In the genomic region with DNA sequence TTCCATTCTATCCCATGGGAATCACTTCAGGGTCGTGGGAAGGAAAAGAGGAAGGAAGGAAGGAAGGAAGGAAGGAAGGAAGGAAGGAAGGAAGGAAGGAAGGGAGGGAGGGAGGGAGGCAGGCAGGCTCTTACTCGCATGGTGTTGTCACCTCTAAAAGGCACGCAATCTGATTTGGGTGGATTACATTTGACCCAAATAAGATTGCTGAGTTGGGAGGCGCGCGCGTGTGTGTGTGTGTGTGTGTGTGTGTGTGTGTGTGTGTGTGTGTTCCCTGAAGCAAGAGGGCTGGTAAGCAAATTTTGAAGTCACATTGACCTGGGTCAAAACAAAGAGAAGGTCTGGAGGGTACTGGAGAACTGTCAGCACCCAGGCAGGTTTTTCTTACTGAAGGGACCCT, we compare ENCODE assay signal across 17 mouse cellular contexts. TPM values are rescaled to one million over a fixed set of nuclear protein-coding genes. Genes with fewer than 3 reads are reported as not detected.
A peak's percentile ranks its signal among the peaks of the same experiment; 100 is the strongest.
DNase-seq lines count a peak whose midpoint lies in the region; ATAC-seq and TF ChIP-seq lines count a peak whose summit lies in the region.
"Had no signal": no experiment of that assay in that cellular context is flagged by ENCODE, and none has a peak within 500 bp of the region (broad histone marks: within the 10 kb centered on the region; RNA-seq: fewer than 3 reads in every experiment).

No protein-coding gene starts in this region.

- no peak for DNase-seq in hindbrain, embryonic 14.5 days (ENCODE audit: low spot score)
- no peak for DNase-seq in hindbrain, embryonic 11.5 days (ENCODE audit: low spot score)
- peak; percentile 46 for DNase-seq in liver, postnatal 0 days
- no peak for DNase-seq in liver, embryonic 11.5 days (ENCODE audit: low spot score)
- peak; percentile 82 for DNase-seq in retina, adult 2 months (ENCODE audit: low read depth, low spot score)
- DNase-seq: adrenal gland, postnatal 36 days; cerebellum, adult 11 months; gastrocnemius, postnatal 14 days; liver, embryonic 13.5 days; thymus, postnatal 14 days had no signal

- peak overlapping the region; percentile 7; the same call in 1 of the 2 replicates for H3K4me3 ChIP-seq in hindbrain, embryonic 14.5 days (replicated peaks; ENCODE audit: low read length)
- no peak overlapping the region for H3K4me3 ChIP-seq in hindbrain, embryonic 11.5 days (ENCODE audit: low read depth, low read length)
- peak overlapping the region; percentile 47; the same call in 1 of the 2 replicates for H3K4me3 ChIP-seq in liver, postnatal 0 days (ENCODE audit: low read depth, low read length)
- no peak overlapping the region for H3K4me3 ChIP-seq in liver, embryonic 11.5 days (ENCODE audit: low read depth, low read length)
- peak overlapping the region; percentile 55 for H3K4me3 ChIP-seq in hindbrain, embryonic 16.5 days (ENCODE audit: low read length)
- H3K4me3 ChIP-seq in forebrain, embryonic 13.5 days, result no peak overlapping the region

- no peak for ATAC-seq in hindbrain, embryonic 14.5 days (ENCODE audit: low FRiP score)
- no peak for ATAC-seq in hindbrain, embryonic 11.5 days (ENCODE audit: low FRiP score)
- ATAC-seq in liver, postnatal 0 days, result peak; percentile 53
- ATAC-seq in liver, embryonic 11.5 days (replicated peaks; ENCODE audit: low FRiP score), result no peak
- ATAC-seq in hindbrain, embryonic 16.5 days, result no peak
- ATAC-seq in erythroid progenitor cell, adult 5-6 weeks (replicated peaks; ENCODE audit: low FRiP score, poor library complexity, severe bottlenecking), result no peak
- no peak for ATAC-seq in forebrain, embryonic 13.5 days

- peak overlapping the region; percentile 67 for H3K4me2 ChIP-seq in hindbrain, embryonic 14.5 days (replicated peaks)
- no peak overlapping the region for H3K4me2 ChIP-seq in hindbrain, embryonic 11.5 days (replicated peaks; ENCODE audit: low read depth, low read length)
- H3K4me2 ChIP-seq in liver, postnatal 0 days (ENCODE audit: low read depth, low read length), result peak overlapping the region; percentile 77
- no peak overlapping the region for H3K4me2 ChIP-seq in liver, embryonic 11.5 days
- H3K4me2 ChIP-seq in hindbrain, embryonic 16.5 days (ENCODE audit: low read length), result peak overlapping the region; percentile 96
- no peak overlapping the region for H3K4me2 ChIP-seq in forebrain, embryonic 13.5 days

- TF ChIP-seq CTCF in liver, postnatal 0 days (IDR thresholded peaks at IDR 0.05; ENCODE audit: low read depth), result no peak

- H3K36me3 ChIP-seq in hindbrain, embryonic 14.5 days (replicated peaks; ENCODE audit: control insufficient read depth, insufficient read depth), result no peaks in the 10 kb centered on the region
- H3K36me3 ChIP-seq in hindbrain, embryonic 11.5 days (ENCODE audit: control insufficient read depth, insufficient read depth, low read length), result no peaks in the 10 kb centered on the region
- no peaks in the 10 kb centered on the region for H3K36me3 ChIP-seq in liver, postnatal 0 days (replicated peaks; ENCODE audit: insufficient read depth, low read length)
- H3K36me3 ChIP-seq in liver, embryonic 11.5 days (ENCODE audit: control insufficient read depth, insufficient read depth, low read length), result no peaks in the 10 kb centered on the region
- no peaks in the 10 kb centered on the region for H3K36me3 ChIP-seq in hindbrain, embryonic 16.5 days (ENCODE audit: control insufficient read depth, insufficient read depth, low read length)
- H3K36me3 ChIP-seq in forebrain, embryonic 13.5 days (ENCODE audit: poor library complexity, severe bottlenecking), result no peaks in the 10 kb centered on the region
- H3K36me3 ChIP-seq: embryonic facial prominence, embryonic 15.5 days; heart, embryonic 13.5 days; liver, embryonic 13.5 days had no signal

- no peak overlapping the region for H3K27ac ChIP-seq in hindbrain, embryonic 14.5 days
- H3K27ac ChIP-seq in hindbrain, embryonic 11.5 days (ENCODE audit: low read depth, low read length), result no peak overlapping the region
- H3K27ac ChIP-seq in liver, postnatal 0 days (ENCODE audit: low read depth), result peak overlapping the region; percentile 37
- no peak overlapping the region for H3K27ac ChIP-seq in liver, embryonic 11.5 days (ENCODE audit: low read depth, low read length)
- H3K27ac ChIP-seq in hindbrain, embryonic 16.5 days (ENCODE audit: low read depth, low read length), result no peak overlapping the region
- H3K27ac ChIP-seq in forebrain, embryonic 13.5 days, result no peak overlapping the region
- H3K27ac ChIP-seq: embryonic facial prominence, embryonic 15.5 days; liver, embryonic 13.5 days had no signal

- no peaks in the 10 kb centered on the region for H3K9me3 ChIP-seq in hindbrain, embryonic 14.5 days (ENCODE audit: control insufficient read depth, low read length)
- H3K9me3 ChIP-seq in hindbrain, embryonic 11.5 days (ENCODE audit: control insufficient read depth, low read length), result no peaks in the 10 kb centered on the region
- no peaks in the 10 kb centered on the region for H3K9me3 ChIP-seq in liver, postnatal 0 days (ENCODE audit: low read length)
- no peaks in the 10 kb centered on the region for H3K9me3 ChIP-seq in liver, embryonic 11.5 days (ENCODE audit: control insufficient read depth, low read length)
- no peaks in the 10 kb centered on the region for H3K9me3 ChIP-seq in hindbrain, embryonic 16.5 days (ENCODE audit: control insufficient read depth, low read length)
- H3K9me3 ChIP-seq in forebrain, embryonic 13.5 days (replicated peaks), result no peaks in the 10 kb centered on the region
- H3K9me3 ChIP-seq: embryonic facial prominence, embryonic 15.5 days; heart, embryonic 13.5 days; liver, embryonic 13.5 days had no signal

- 54% methylated on average over 7 of the region's 7 CpGs for WGBS in hindbrain, embryonic 14.5 days
- 63% methylated on average over 7 of the region's 7 CpGs for WGBS in hindbrain, embryonic 11.5 days
- 46% methylated on average over 7 of the region's 7 CpGs for WGBS in liver, postnatal 0 days (ENCODE audit: insufficient replicate concordance)
- WGBS in liver, embryonic 11.5 days, result 57% methylated on average over 7 of the region's 7 CpGs
- 63% methylated on average over 7 of the region's 7 CpGs for WGBS in hindbrain, embryonic 16.5 days
- 60% methylated on average over 7 of the region's 7 CpGs for WGBS in forebrain, embryonic 13.5 days

- H3K4me1 ChIP-seq in hindbrain, embryonic 14.5 days (replicated peaks; ENCODE audit: control insufficient read depth, insufficient read depth, low read length), result no peaks in the 10 kb centered on the region; the same call in 1 of the 2 replicates
- H3K4me1 ChIP-seq in hindbrain, embryonic 11.5 days (replicated peaks; ENCODE audit: control insufficient read depth, insufficient read depth, low read length), result 0 out of 2 replicates have a peak, but pooled peaks cover 2% of the 10 kb centered on the region
- peaks cover 10% of the 10 kb centered on the region; the same call in 1 of the 2 replicates for H3K4me1 ChIP-seq in liver, postnatal 0 days (ENCODE audit: insufficient read depth)
- peaks cover 3% of the 10 kb centered on the region; the same call in 1 of the 2 replicates for H3K4me1 ChIP-seq in liver, embryonic 11.5 days (replicated peaks; ENCODE audit: control insufficient read depth, insufficient read depth, low read length)
- peaks cover 2% of the 10 kb centered on the region; the same call in 1 of the 2 replicates for H3K4me1 ChIP-seq in hindbrain, embryonic 16.5 days (ENCODE audit: control insufficient read depth, insufficient read depth, low read depth, low read length)
- peaks cover 8% of the 10 kb centered on the region for H3K4me1 ChIP-seq in forebrain, embryonic 13.5 days

- no peaks in the 10 kb centered on the region for H3K27me3 ChIP-seq in hindbrain, embryonic 14.5 days (ENCODE audit: control insufficient read depth, insufficient read depth, low read length)
- H3K27me3 ChIP-seq in hindbrain, embryonic 11.5 days (ENCODE audit: control insufficient read depth, insufficient read depth, low read length), result no peaks in the 10 kb centered on the region
- H3K27me3 ChIP-seq in liver, postnatal 0 days (ENCODE audit: insufficient read depth, low read length), result no peaks in the 10 kb centered on the region
- no peaks in the 10 kb centered on the region for H3K27me3 ChIP-seq in liver, embryonic 11.5 days (replicated peaks; ENCODE audit: control insufficient read depth, insufficient read depth, low read length)
- H3K27me3 ChIP-seq in hindbrain, embryonic 16.5 days (replicated peaks; ENCODE audit: control insufficient read depth, insufficient read depth, low read length), result no peaks in the 10 kb centered on the region
- no peaks in the 10 kb centered on the region for H3K27me3 ChIP-seq in forebrain, embryonic 13.5 days
- H3K27me3 ChIP-seq: embryonic facial prominence, embryonic 15.5 days; heart, embryonic 13.5 days; liver, embryonic 13.5 days had no signal

- TF ChIP-seq EP300 in liver, postnatal 0 days (IDR thresholded peaks at IDR 0.05; ENCODE audit: low read depth), result no peak

- no peak overlapping the region for H3K9ac ChIP-seq in hindbrain, embryonic 14.5 days
- H3K9ac ChIP-seq in hindbrain, embryonic 11.5 days (ENCODE audit: low read depth, low read length), result no peak overlapping the region
- H3K9ac ChIP-seq in liver, postnatal 0 days (replicated peaks), result no peak overlapping the region
- no peak overlapping the region for H3K9ac ChIP-seq in liver, embryonic 11.5 days (ENCODE audit: low read depth, low read length)
- H3K9ac ChIP-seq in hindbrain, embryonic 16.5 days (ENCODE audit: low read depth, low read length), result no peak overlapping the region
- no peak overlapping the region for H3K9ac ChIP-seq in forebrain, embryonic 13.5 days

RNA-seq across cellular contexts. Expression of a gene that starts 1.4 kb away (rescaled TPM):
- 105 and 113 TPM in 2 replicates for polyA plus RNA-seq in hindbrain, embryonic 14.5 days (2014; fragmentation: Nextera tagmentation; extraction: Ambion mirVana)
- polyA plus RNA-seq in hindbrain, embryonic 11.5 days (2014; fragmentation: Nextera tagmentation; extraction: Ambion mirVana), result 15.4 and 16.3 TPM in 2 replicates
- polyA plus RNA-seq in liver, postnatal 0 days (2015; fragmentation: Nextera tagmentation; extraction: Ambion mirVana), result 57.0 and 61.4 TPM in 2 replicates
- 3.1 and 3.7 TPM in 2 replicates for polyA plus RNA-seq in liver, embryonic 11.5 days (2014; fragmentation: Nextera tagmentation; extraction: Ambion mirVana)
- polyA plus RNA-seq in hindbrain, embryonic 16.5 days (2015; fragmentation: Nextera tagmentation; extraction: Ambion mirVana), result 148 and 226 TPM in 2 replicates
- 8.8 and 14.1 TPM in 2 replicates for total RNA-seq in erythroid progenitor cell, adult 5-6 weeks (2015; ENCODE audit: low replicate concordance)
- 6.9 and 15.0 TPM in 2 replicates for total RNA-seq in erythroid progenitor cell, adult 5-6 weeks (2017; ENCODE audit: low replicate concordance)
- 3.5 and 4.7 TPM in 2 replicates for polyA plus RNA-seq in forebrain, embryonic 13.5 days (2015; fragmentation: Nextera tagmentation; extraction: Ambion mirVana)
- total RNA-seq: MEL had no signal

RNA-seq across cellular contexts. Expression of a gene that starts 25.8 kb away (rescaled TPM):
- 0.94 and 2.1 TPM in 2 replicates for polyA plus RNA-seq in hindbrain, embryonic 14.5 days (2014; fragmentation: Nextera tagmentation; extraction: Ambion mirVana)
- 1.2 TPM in 2 replicates for polyA plus RNA-seq in hindbrain, embryonic 11.5 days (2014; fragmentation: Nextera tagmentation; extraction: Ambion mirVana)
- 0.11 and 0.23 TPM in 2 replicates for polyA plus RNA-seq in liver, postnatal 0 days (2015; fragmentation: Nextera tagmentation; extraction: Ambion mirVana)
- 0.14 TPM in 1 of 2 replicates, not detected in the other for polyA plus RNA-seq in liver, embryonic 11.5 days (2014; fragmentation: Nextera tagmentation; extraction: Ambion mirVana)
- polyA plus RNA-seq in hindbrain, embryonic 16.5 days (2015; fragmentation: Nextera tagmentation; extraction: Ambion mirVana), result 1.1 and 1.3 TPM in 2 replicates
- total RNA-seq in erythroid progenitor cell, adult 5-6 weeks (2015; ENCODE audit: low replicate concordance), result not detected in 2 replicates
- total RNA-seq in erythroid progenitor cell, adult 5-6 weeks (2017; ENCODE audit: low replicate concordance), result not detected in 2 replicates
- 0.14 and 0.25 TPM in 2 replicates for polyA plus RNA-seq in forebrain, embryonic 13.5 days (2015; fragmentation: Nextera tagmentation; extraction: Ambion mirVana)
- total RNA-seq: adrenal gland, postnatal 36 days; gastrocnemius, postnatal 14 days; left cerebral cortex, postnatal 14 days; MEL had no signal
- polyA plus RNA-seq: heart, embryonic 13.5 days; liver, embryonic 13.5 days had no signal

Comparison
In these comparisons a context has a peak if more than half of its experiments do, and no peak if none do; other contexts are left out.
1. DNase-seq: peak in liver, postnatal 0 days (single experiment) and retina, adult 2 months (single experiment); none in hindbrain, embryonic 14.5 days (single experiment), hindbrain, embryonic 11.5 days (single experiment) and liver, embryonic 11.5 days (single experiment).
2. H3K4me2 ChIP-seq: peak in hindbrain, embryonic 14.5 days (single experiment), liver, postnatal 0 days (single experiment) and hindbrain, embryonic 16.5 days (single experiment); none in hindbrain, embryonic 11.5 days (single experiment), liver, embryonic 11.5 days (single experiment) and forebrain, embryonic 13.5 days (single experiment).
3. H3K4me3 ChIP-seq: peak in hindbrain, embryonic 14.5 days (single experiment), liver, postnatal 0 days (single experiment) and hindbrain, embryonic 16.5 days (single experiment); none in hindbrain, embryonic 11.5 days (single experiment), liver, embryonic 11.5 days (single experiment) and forebrain, embryonic 13.5 days (single experiment).